In the genomic region with DNA sequence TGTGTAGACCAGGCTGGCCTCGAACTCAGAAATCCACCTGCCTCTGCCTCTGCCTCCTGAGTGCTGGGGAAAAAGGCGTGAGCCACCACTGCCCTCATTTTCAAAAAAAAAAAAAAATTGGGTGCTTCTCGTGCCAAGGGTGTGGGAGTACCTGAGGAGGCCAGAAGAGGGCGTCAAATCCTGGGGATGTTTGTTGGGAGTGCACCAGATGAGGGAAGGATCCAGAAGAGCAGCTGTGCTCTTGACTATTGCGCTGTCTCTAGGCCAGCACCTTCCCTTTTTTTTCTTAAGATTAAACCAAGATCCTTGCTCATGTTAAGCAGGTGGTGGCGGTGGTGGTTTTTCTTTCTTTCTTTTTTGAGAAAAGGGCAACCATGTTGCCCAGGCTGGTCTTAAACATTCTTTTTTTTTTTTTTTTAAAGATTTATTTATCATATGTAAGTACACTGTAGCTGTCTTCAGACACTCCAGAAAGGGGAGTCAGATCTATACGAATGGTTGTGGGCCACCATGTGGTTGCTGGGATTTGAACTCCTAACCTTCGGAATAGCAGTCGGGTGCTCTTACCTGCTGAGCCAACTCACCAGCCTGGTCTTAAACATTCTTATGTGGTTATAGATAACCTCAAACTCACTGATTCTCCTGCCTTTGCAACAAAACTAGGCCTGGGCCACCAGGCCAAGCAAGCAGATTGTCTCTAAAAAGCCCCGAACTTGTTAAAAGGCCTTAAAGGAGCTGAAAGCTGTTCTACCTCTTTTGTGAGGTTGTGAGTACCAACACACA, we compare ENCODE assay signal across 10 mouse cellular contexts. TPM values are rescaled to one million over a fixed set of nuclear protein-coding genes. Genes with fewer than 3 reads are reported as not detected.
A peak's percentile ranks its signal among the peaks of the same experiment; 100 is the strongest.
DNase-seq lines count a peak whose midpoint lies in the region; ATAC-seq and TF ChIP-seq lines count a peak whose summit lies in the region.
"Had no signal": no experiment of that assay in that cellular context is flagged by ENCODE, and none has a peak within 500 bp of the region (broad histone marks: within the 10 kb centered on the region; RNA-seq: fewer than 3 reads in every experiment).

No protein-coding gene starts in this region.

- H3K4me3 ChIP-seq in kidney, postnatal 0 days (replicated peaks; ENCODE audit: low read depth, low read length) = no peak overlapping the region
- no peak overlapping the region for H3K4me3 ChIP-seq in lung, embryonic 14.5 days (ENCODE audit: low read depth, low read length)
- H3K4me3 ChIP-seq in stomach, postnatal 0 days (ENCODE audit: low read depth, low read length) = no peak overlapping the region
- no peak overlapping the region for H3K4me3 ChIP-seq in hindbrain, embryonic 14.5 days (replicated peaks; ENCODE audit: low read length)
- H3K4me3 ChIP-seq: embryonic facial prominence, embryonic 15.5 days; lung, embryonic 15.5 days had no signal

- WGBS in kidney, postnatal 0 days = 80% methylated on average over 10 of the region's 10 CpGs
- WGBS in lung, embryonic 14.5 days = 78% methylated on average over 10 of the region's 10 CpGs
- 71% methylated on average over 10 of the region's 10 CpGs for WGBS in stomach, postnatal 0 days
- 77% methylated on average over 10 of the region's 10 CpGs for WGBS in hindbrain, embryonic 14.5 days

- no peaks in the 10 kb centered on the region for H3K9me3 ChIP-seq in kidney, postnatal 0 days (replicated peaks; ENCODE audit: low read length)
- H3K9me3 ChIP-seq in lung, embryonic 14.5 days (ENCODE audit: low read depth, low read length) = no peaks in the 10 kb centered on the region
- no peaks in the 10 kb centered on the region for H3K9me3 ChIP-seq in stomach, postnatal 0 days (ENCODE audit: control insufficient read depth, low read length)
- no peaks in the 10 kb centered on the region for H3K9me3 ChIP-seq in hindbrain, embryonic 14.5 days (ENCODE audit: control insufficient read depth, low read length)
- H3K9me3 ChIP-seq: embryonic facial prominence, embryonic 15.5 days; lung, embryonic 15.5 days had no signal

- TF ChIP-seq EP300 in stomach, postnatal 0 days (optimal IDR thresholded peaks at IDR 0.05) = no peak

- no peak for ATAC-seq in kidney, postnatal 0 days (replicated peaks; ENCODE audit: low FRiP score, low read depth)
- no peak for ATAC-seq in lung, embryonic 14.5 days (ENCODE audit: insufficient read depth)
- ATAC-seq in stomach, postnatal 0 days (ENCODE audit: low FRiP score, low TSS enrichment) = no peak
- no peak for ATAC-seq in hindbrain, embryonic 14.5 days (ENCODE audit: low FRiP score)

- TF ChIP-seq CTCF in kidney, postnatal 0 days (IDR thresholded peaks at IDR 0.05; ENCODE audit: low read depth) = peak; percentile 61
- TF ChIP-seq CTCF in lung, embryonic 14.5 days (IDR thresholded peaks at IDR 0.05; ENCODE audit: low read depth) = peak; percentile 50
- TF ChIP-seq CTCF in stomach, postnatal 0 days (IDR thresholded peaks at IDR 0.05; ENCODE audit: low read depth) = peak; percentile 69

- peaks cover 7% of the 10 kb centered on the region; the same call in 1 of the 2 replicates for H3K4me1 ChIP-seq in kidney, postnatal 0 days (replicated peaks; ENCODE audit: insufficient read depth, low read length)
- peaks cover 13% of the 10 kb centered on the region for H3K4me1 ChIP-seq in lung, embryonic 14.5 days (ENCODE audit: insufficient read depth)
- H3K4me1 ChIP-seq in stomach, postnatal 0 days (replicated peaks; ENCODE audit: control insufficient read depth, insufficient read depth) = 0 out of 2 replicates have a peak, but pooled peaks cover 2% of the 10 kb centered on the region
- peaks cover 18% of the 10 kb centered on the region; the same call in 1 of the 2 replicates for H3K4me1 ChIP-seq in hindbrain, embryonic 14.5 days (replicated peaks; ENCODE audit: control insufficient read depth, insufficient read depth, low read length)

- H3K9ac ChIP-seq in kidney, postnatal 0 days (ENCODE audit: low read depth, low read length) = no peak overlapping the region
- no peak overlapping the region for H3K9ac ChIP-seq in lung, embryonic 14.5 days
- no peak overlapping the region for H3K9ac ChIP-seq in stomach, postnatal 0 days (ENCODE audit: low read length)
- no peak overlapping the region for H3K9ac ChIP-seq in hindbrain, embryonic 14.5 days
- H3K9ac ChIP-seq: embryonic facial prominence, embryonic 15.5 days; lung, embryonic 15.5 days had no signal

- H3K4me2 ChIP-seq in kidney, postnatal 0 days (ENCODE audit: low read length) = no peak overlapping the region
- H3K4me2 ChIP-seq in lung, embryonic 14.5 days = no peak overlapping the region
- no peak overlapping the region for H3K4me2 ChIP-seq in stomach, postnatal 0 days (replicated peaks; ENCODE audit: low read depth)
- H3K4me2 ChIP-seq in hindbrain, embryonic 14.5 days (replicated peaks) = no peak overlapping the region
- H3K4me2 ChIP-seq: embryonic facial prominence, embryonic 15.5 days; lung, embryonic 15.5 days had no signal

- peak; percentile 39 for DNase-seq in kidney, postnatal 0 days (ENCODE audit: low spot score)
- no peak for DNase-seq in kidney, adult 18-20 months
- peak; percentile 85 for DNase-seq in ES-CJ7 (ENCODE audit: low read depth, low spot score)
- DNase-seq in adrenal gland, postnatal 36 days = peak; percentile 55 to 68
- DNase-seq in gastrocnemius, postnatal 36 days = peak; percentile 62 to 63
- peak; percentile 46 for DNase-seq in lung, embryonic 14.5 days
- peak; percentile 66 for DNase-seq in stomach, postnatal 0 days (ENCODE audit: low spot score)
- no peak for DNase-seq in hindbrain, embryonic 14.5 days (ENCODE audit: low spot score)

- no peak overlapping the region for H3K27ac ChIP-seq in kidney, postnatal 0 days
- H3K27ac ChIP-seq in lung, embryonic 14.5 days (ENCODE audit: low read depth) = no peak overlapping the region
- H3K27ac ChIP-seq in stomach, postnatal 0 days (replicated peaks) = no peak overlapping the region
- H3K27ac ChIP-seq in hindbrain, embryonic 14.5 days = no peak overlapping the region
- H3K27ac ChIP-seq: embryonic facial prominence, embryonic 15.5 days; lung, embryonic 15.5 days had no signal

- intact Hi-C loops in gastrocnemius, postnatal 36 days (cut with DNase I) = no loop called here

- H3K27me3 ChIP-seq in kidney, postnatal 0 days (ENCODE audit: insufficient read depth, low read length) = no peaks in the 10 kb centered on the region
- no peaks in the 10 kb centered on the region for H3K27me3 ChIP-seq in lung, embryonic 14.5 days (ENCODE audit: insufficient read depth, low read length)
- H3K27me3 ChIP-seq in stomach, postnatal 0 days (ENCODE audit: control insufficient read depth, insufficient read depth, low read length) = no peaks in the 10 kb centered on the region
- H3K27me3 ChIP-seq in hindbrain, embryonic 14.5 days (ENCODE audit: control insufficient read depth, insufficient read depth, low read length) = no peaks in the 10 kb centered on the region
- H3K27me3 ChIP-seq: embryonic facial prominence, embryonic 15.5 days; lung, embryonic 15.5 days had no signal

- H3K36me3 ChIP-seq in kidney, postnatal 0 days (ENCODE audit: insufficient read depth, low read length) = no peaks in the 10 kb centered on the region
- no peaks in the 10 kb centered on the region for H3K36me3 ChIP-seq in lung, embryonic 14.5 days (ENCODE audit: insufficient read depth)
- H3K36me3 ChIP-seq in stomach, postnatal 0 days (ENCODE audit: control insufficient read depth, insufficient read depth, low read length) = no peaks in the 10 kb centered on the region
- no peaks in the 10 kb centered on the region for H3K36me3 ChIP-seq in hindbrain, embryonic 14.5 days (replicated peaks; ENCODE audit: control insufficient read depth, insufficient read depth)
- H3K36me3 ChIP-seq: embryonic facial prominence, embryonic 15.5 days; lung, embryonic 15.5 days had no signal

RNA-seq across cellular contexts. Expression of a gene that starts 4.0 kb away (rescaled TPM):
- polyA plus RNA-seq in kidney, postnatal 0 days (2015; fragmentation: Nextera tagmentation; extraction: Ambion mirVana) = 6.0 and 7.1 TPM in 2 replicates
- total RNA-seq in adrenal gland, postnatal 36 days (2021) = 10 to 100 TPM; 18.4 to 31.1 TPM
- total RNA-seq in gastrocnemius, postnatal 36 days (2021) = 10 to 100 TPM; 24.1 to 37.6 TPM
- 7.6 and 8.9 TPM in 2 replicates for polyA plus RNA-seq in lung, embryonic 14.5 days (2014; fragmentation: Nextera tagmentation; extraction: Ambion mirVana)
- 7.5 and 9.2 TPM in 2 replicates for polyA plus RNA-seq in stomach, postnatal 0 days (2015; fragmentation: Nextera tagmentation; extraction: Ambion mirVana)
- polyA plus RNA-seq in hindbrain, embryonic 14.5 days (2014; fragmentation: Nextera tagmentation; extraction: Ambion mirVana) = 38.3 and 39.4 TPM in 2 replicates

Comparison
In these comparisons a context has a peak if more than half of its experiments do, and no peak if none do; other contexts are left out.
1. DNase-seq: peak in kidney, postnatal 0 days (single experiment), ES-CJ7 (single experiment), adrenal gland, postnatal 36 days (2 of 2), gastrocnemius, postnatal 36 days (2 of 2), lung, embryonic 14.5 days (single experiment) and stomach, postnatal 0 days (single experiment); none in kidney, adult 18-20 months (single experiment) and hindbrain, embryonic 14.5 days (single experiment).
2. Peak in every context shown above with its lines, with median percentiles within 50 percentile points of each other: CTCF ChIP-seq.